Mouse (Mus musculus): ENCODE results near the gene Stk32b.

DNA sequence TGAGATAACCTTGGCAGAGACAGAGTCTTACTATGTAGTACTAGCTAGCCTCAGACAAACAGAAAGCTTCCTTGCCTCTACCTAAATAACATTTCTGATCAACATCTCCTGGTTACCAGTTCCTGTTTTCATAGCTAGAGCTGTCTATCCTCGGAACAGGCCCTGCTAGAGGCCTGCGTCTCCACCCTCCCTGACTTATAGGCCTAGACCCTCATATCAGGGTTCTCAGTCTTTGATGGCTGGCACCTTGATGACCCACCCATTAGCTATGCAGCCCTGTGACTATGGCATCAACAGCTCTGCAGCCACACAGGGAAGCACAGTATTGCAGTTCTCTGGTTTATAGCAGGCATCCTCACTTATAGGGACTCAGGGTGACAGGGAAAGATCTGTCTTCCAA is 259.1 kb downstream of the Stk32b start:
- TF ChIP-seq CTCF (IDR thresholded peaks at IDR 0.05; ENCODE audit: insufficient read depth, low read depth, low read length) (no peak), POLR2A (IDR thresholded peaks at IDR 0.05; ENCODE audit: insufficient read depth, low read depth, low read length) (no peak)
